Mouse (Mus musculus) left cerebral cortex, adult 11 months (tissue): ENCODE measurements at regions not wholly inside any gene's neighbourhood (a gene's known extent, or its start where the extent isn't known, plus 50 kb on each side); places are given as distances from the start of the nearest gene placed in this dataset.

Experiments
- DNase-seq: peaks from one replicate; pipeline ENCODE4 v3.0.0; 2022; ENCODE audit warnings: low spot score

DNA sequence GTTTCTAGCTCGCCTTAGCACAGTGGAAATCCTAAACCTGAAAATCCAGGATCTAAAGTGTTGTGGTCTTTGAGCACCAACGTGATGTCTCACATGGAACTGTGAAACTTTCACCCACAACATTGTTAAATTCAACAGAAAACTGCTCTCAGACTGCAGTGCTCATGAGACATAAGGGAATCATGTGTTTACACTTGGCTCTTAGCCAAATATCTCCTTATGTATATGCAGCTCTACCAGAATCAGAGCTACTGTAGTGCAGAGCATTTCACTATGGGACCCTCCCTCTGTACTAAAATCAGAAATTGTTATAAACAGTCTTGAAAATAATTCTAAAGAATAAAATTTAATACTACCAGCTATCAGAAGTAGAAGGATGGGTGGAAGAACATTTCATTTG is 778.8 kb upstream of the Fam84a start:
- no peak for DNase-seq

DNA sequence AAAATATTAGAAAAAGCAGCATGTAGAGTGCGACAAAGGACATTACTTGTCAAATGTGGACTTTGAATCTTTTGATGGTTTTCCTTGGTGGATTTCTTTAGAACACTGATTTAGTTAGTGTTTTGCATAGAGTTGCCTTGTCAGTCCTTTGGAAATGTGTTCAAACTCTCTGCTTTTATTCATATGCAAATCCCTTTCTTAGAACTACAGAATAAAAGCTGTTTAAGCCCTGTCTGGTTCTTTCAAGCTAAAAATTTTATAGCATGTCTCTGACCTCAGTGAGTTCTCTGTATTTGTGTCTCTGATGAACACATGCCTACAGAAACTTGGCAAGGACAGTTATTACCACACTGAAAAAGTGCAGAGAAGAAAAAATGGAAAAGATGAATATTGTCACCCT is 775.7 kb upstream of the Fam84a start:
- DNase-seq: no peak

DNA sequence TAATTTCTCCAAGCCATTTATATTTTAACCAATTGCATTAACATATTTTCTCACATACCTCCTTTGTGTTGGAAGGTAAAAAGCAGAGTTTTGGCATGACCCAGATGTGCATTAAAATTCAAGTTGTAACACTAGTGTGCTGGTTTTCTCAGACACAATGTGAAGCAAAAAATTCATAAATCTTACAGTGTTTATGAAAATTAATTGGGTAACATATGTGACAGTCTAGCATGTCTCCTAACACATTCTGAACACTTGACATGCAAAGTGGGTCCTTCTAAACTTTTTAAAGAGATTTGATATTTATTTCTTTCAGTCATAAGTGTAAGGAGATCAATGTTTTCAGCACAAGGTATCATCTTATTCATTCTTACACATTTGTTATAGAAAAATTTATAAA is 771.9 kb upstream of the Fam84a start:
- DNase-seq: no peak

DNA sequence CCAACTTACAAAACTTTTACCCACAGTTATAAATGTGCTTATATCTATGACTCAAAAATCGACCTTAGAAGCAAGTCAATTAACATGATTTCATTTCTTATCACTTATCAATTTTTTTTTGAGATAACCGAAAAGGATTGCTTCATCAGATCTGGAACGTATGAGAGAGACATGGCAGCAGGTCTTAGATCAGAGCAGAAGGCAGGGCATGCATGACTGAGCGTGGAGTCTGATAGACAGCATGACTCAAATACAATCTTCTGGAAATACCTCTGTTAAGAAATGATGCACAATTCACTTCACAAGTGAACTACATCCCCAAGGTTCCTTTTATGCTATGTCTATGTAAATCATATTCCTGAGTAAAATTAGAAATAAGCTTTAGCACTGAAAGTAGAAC is 760.1 kb upstream of the Fam84a start:
- DNase-seq: no peak

DNA sequence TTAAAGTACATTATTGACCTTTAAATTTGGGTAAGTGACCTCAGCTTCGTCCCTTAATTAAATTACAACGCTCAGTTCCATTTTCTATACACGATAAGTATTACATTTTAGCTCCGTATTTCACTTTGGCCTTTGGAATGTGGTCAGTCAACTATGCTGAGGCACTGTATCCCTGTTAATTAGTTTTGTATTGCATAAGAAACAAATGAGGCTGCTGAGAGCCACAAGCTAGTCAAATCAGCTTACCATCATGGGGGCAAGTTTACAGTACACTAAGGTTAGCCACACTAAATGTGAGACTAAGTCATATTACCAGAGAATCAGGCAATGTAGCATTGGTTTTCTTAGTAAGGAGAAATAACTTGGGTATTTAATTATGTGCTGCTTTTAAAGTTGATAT is 731.3 kb upstream of the Fam84a start:
- DNase-seq: no peak

DNA sequence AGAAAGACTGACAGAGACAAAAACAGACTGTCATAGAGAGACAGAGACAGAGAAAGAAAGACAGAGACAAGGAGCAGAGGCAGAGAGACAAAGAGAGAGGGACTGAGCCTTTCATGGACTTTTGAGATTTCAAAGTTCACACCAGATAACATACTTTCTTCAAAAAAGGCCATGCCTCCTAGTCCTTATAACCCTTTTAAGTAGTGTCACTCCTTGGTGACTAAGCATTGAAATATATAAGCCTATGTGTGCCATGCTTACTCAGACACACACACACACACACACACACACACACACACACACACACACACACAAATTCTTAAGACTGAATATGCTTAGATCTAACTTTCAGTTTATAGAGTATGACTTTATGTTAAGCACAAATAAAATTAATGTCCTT is 728.6 kb upstream of the Fam84a start:
- no peak for DNase-seq

DNA sequence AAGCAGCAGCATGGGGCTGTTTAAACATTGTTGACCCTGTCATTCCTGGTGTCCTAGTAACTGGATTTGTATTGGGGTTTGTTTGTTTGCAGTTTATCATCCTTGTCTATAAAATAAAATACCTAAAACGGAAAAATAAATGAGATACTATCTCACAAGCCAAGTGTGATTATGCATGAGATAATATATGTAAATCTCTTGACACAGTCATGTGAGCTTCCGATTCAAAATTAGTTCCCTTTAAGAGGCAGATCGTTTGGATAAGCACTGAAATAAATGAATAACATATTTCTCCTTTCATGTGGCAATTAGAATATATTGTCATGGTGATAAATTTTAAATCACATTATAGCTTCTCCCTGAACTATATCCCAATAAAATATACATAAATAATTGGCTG is 723.4 kb upstream of the Fam84a start:
- no peak for DNase-seq

DNA sequence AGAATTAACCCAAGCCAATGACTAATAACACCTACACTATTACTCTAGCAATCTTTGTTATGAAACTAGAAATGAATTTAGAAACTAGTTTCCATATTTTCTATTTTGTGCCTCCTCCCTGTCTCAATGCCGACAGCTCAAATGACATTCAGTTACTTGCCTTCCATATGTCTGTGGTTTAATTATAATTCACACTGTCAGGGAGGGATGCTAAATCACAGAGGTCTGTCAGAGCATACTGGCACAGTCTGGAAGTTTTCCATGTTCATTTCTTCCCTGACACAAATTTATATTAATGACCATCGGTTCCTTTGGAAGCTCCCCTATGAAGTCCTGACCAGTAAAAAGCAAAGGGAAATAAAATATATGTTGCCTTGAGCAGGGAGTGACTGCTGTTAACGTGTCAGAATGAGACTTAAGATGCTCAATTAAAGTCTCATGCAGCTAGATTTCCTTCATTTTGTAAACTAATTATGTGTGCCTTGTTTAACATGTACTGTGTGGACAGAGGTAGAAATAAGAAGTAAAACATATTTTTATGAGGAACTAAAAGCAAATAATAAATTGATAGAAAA is 719.6 kb upstream of the Fam84a start:
- peak; percentile 6 for DNase-seq

DNA sequence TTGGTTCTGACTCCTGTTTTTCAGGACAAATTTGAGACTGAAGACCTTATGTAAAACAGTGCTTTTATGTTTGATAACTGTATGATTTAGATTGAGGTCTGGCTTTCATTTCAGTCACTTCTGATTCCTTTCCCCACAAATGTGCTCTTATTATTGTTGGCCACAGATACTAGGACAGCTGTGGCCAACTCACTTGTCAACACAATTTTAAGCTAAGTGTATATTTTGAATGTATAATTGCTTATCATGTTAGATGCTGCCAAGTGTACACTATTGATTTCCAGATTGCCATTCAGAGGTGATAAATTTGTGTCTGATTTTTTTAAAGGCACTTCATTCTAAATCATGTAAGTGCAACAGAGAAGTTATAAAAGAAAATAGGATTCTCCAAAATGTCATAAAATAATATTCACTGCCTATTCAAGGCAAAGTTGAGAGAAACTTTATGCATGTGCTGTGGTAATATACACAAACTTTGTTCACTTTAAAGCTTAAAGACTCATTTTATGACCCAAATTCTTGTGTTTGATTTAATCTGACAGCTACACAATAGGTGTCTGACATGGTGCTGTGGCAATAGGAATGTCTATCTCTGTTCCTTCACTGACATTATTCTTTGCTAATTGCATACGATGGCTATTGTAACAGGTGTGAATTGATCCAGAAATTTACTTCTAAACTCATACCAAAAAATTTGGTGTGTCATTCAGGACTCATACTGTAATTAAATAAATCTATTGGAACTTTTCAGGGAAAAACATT is 708.1 kb upstream of the Fam84a start:
- DNase-seq: no peak

DNA sequence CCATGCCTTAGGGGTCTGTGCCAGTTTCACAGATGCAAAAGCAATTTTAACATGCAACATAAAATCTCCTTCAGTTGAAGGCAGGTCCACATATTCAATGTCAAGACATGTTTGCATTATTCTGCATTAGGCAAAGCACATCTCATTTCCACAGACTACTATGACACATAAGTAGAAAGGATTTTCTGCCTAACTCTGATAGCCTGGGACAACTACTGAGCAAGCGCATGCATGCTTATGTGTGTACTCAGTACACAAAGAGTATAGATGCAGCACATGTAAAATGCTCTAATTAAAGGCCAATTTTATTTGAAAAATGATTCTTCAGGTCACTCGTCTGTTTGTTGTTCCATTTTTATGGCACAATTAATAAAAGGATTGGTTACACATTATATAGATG is 707.2 kb upstream of the Fam84a start:
- no peak for DNase-seq

DNA sequence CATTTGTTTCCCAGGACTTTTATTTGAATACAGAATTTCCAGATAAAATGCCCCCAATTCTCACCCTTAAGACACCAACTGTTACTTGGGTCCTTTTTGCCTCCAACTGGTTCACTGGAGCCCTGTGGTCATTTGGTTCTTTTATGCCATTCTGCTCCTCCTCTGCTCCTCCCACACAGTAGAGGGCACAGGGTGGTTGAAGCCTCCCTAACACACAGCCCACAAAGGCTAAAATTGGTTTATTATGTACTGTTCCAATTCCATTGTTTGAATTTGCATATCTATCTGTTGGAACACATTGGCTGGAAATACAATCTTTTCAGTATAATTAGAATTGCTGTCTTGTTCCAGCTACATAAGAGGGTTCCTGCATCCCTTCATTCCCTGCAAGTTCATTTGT is 683.7 kb upstream of the Fam84a start:
- DNase-seq: no peak
